Mouse (Mus musculus) spleen, adult 2 months (tissue): ENCODE measurements around the gene Foxa1.

Experiments used
- CTCF ChIP-seq: fragments of 200-500 bp; IDR thresholded peaks from 2 replicates; pipeline ENCODE4 v1.5.1; 2011; ENCODE audit warnings: mild to moderate bottlenecking, inconsistent platforms; ENCODE audit not compliant: insufficient read depth, insufficient read length, insufficient replicate concordance; ENCODE audit errors: extremely low read depth
- POLR2A ChIP-seq: fragments of 200-500 bp; IDR thresholded peaks from 2 replicates; pipeline ENCODE4 v1.6.1; 2011; ENCODE audit warnings: low read depth, low read length, inconsistent platforms

DNA sequence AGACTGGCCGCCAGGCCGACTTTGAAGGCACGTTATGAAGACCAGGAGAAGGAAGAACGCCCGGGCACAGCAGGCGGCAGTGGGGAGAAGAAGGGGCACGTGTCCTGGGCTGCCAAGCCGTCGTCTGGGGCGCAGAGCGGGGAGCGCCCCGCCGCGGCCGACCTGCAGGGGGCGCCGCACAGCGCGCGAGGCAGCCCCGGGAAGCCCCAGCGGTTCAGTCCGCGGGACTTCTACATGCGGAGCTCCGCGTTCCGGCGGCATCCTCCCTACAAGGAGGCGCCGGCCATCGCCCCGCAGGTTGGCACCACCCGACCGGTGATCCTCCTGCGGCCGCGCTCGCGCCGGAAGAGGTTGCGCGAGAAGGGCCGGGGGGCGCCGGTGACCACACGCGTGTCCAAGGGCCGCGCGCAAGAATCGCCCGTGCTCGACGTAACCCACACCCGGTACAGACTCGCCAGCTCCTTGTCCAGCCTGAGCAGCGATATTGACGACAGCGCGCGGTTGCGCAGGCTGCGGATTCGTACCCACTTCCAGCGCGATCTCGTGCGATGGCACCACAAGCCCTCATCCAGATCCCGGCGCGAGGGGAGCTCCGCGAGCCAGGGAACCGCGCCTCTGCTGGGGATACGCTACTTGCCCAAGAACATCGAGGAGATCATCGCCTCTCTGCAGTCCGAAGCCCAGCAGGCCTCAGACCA, 29.4 kb upstream of the Foxa1 start:
- TF ChIP-seq POLR2A (no peak), CTCF (no peak)
